Mouse (Mus musculus): ENCODE data around the gene Ankrd66. TPM values are rescaled to one million over a fixed set of nuclear protein-coding genes. Genes with fewer than 3 reads are reported as not detected.
"Not testable (repeated sequence)": the region's sequence is repeated elsewhere in the genome, so short reads cannot be mapped to it uniquely, and the experiment has no call there.

The Ankrd66 gene
- total RNA-seq, 2 experiments from 2014 or later = not detected

- intact Hi-C loops (cut with DNase I) = no loop called here
- Histone ChIP-seq H3K27ac (no peak overlapping the region), H3K4me3 (no peak overlapping the region)
- no peak for DNase-seq
- TF ChIP-seq CTCF (IDR thresholded peaks at IDR 0.05) = no peak
Measured at GRCm38 (mm10) chr17:43520166-43520565, 23.3 kb downstream of the Ankrd66 start.

- peak; percentile 65 for DNase-seq
- Histone ChIP-seq H3K27ac (no peak overlapping the region), H3K4me3 (no peak overlapping the region)
- TF ChIP-seq CTCF (IDR thresholded peaks at IDR 0.05) = peak; percentile 81
- intact Hi-C loops (cut with DNase I) = loop anchor here (1.0 kb wide), 1 partner anchor 87 kb away; no protein-coding TSS in a partner anchor
Measured at GRCm38 (mm10) chr17:43518644-43519409, 24.6 kb downstream of the Ankrd66 start.

- TF ChIP-seq CTCF (IDR thresholded peaks at IDR 0.05) = no peak
- Histone ChIP-seq H3K4me3 (no peak overlapping the region), H3K27ac (no peak overlapping the region)
- DNase-seq = no peak
- intact Hi-C loops (cut with DNase I) = no loop called here
Measured at GRCm38 (mm10) chr17:43510782-43511181, 32.7 kb downstream of the Ankrd66 start.

GRCm38 (mm10) chr17:43504594-43504934 lies 38.9 kb downstream of the Ankrd66 start:
- no peak overlapping the region for H3K4me3 ChIP-seq

GRCm38 (mm10) chr17:43503861-43504593 lies 39.4 kb downstream of the Ankrd66 start:
- Histone ChIP-seq H3K27ac (no peak overlapping the region), H3K4me3 (no peak overlapping the region)
- TF ChIP-seq CTCF (IDR thresholded peaks at IDR 0.05) = no peak
- no peak for DNase-seq
- intact Hi-C loops (cut with DNase I) = no loop called here

More at GRCm38 (mm10) chr17:43504594-43504934, 38.9 kb downstream of the Ankrd66 start:
- intact Hi-C loops (cut with DNase I) = no loop called here
- TF ChIP-seq CTCF (IDR thresholded peaks at IDR 0.05) = no peak
- no peak overlapping the region for H3K27ac ChIP-seq
- DNase-seq = no peak

GRCm38 (mm10) chr17:43502592-43502991 lies 40.8 kb downstream of the Ankrd66 start, which contains the start of gene Mep1a:
Gene Mep1a (minus strand): TSS chr17:43502812.
- no peak within 1 kb of the TSS for H3K27ac ChIP-seq
- intact Hi-C loops (cut with DNase I) = no loop called here
- no peak for DNase-seq
- no peak within 1 kb of the TSS for H3K4me3 ChIP-seq
- no peak for TF ChIP-seq CTCF (IDR thresholded peaks at IDR 0.05)

- Histone ChIP-seq H3K27ac (no peak overlapping the region), H3K4me3 (no peak overlapping the region)
- TF ChIP-seq CTCF (IDR thresholded peaks at IDR 0.05) = no peak
- intact Hi-C loops (cut with DNase I) = no loop called here
- DNase-seq = no peak
Measured at GRCm38 (mm10) chr17:43501631-43502030, 41.8 kb downstream of the Ankrd66 start.

GRCm38 (mm10) chr17:43501223-43501622 lies 42.2 kb downstream of the Ankrd66 start:
- H3K4me3 ChIP-seq = no peak overlapping the region
- intact Hi-C loops (cut with DNase I) = no loop called here

GRCm38 (mm10) chr17:43500513-43500912 lies 42.9 kb downstream of the Ankrd66 start:
- Histone ChIP-seq H3K4me3 (no peak overlapping the region), H3K27ac (no peak overlapping the region)
- DNase-seq = no peak
- intact Hi-C loops (cut with DNase I) = no loop called here
- no peak for TF ChIP-seq CTCF (IDR thresholded peaks at IDR 0.05)

More at GRCm38 (mm10) chr17:43501223-43501622, 42.2 kb downstream of the Ankrd66 start:
- no peak for TF ChIP-seq CTCF (IDR thresholded peaks at IDR 0.05)
- H3K27ac ChIP-seq = no peak overlapping the region
- DNase-seq = no peak

- no peak for DNase-seq
- Histone ChIP-seq H3K4me3 (no peak overlapping the region), H3K27ac (no peak overlapping the region)
- TF ChIP-seq CTCF (IDR thresholded peaks at IDR 0.05) = no peak
- intact Hi-C loops (cut with DNase I) = no loop called here
Measured at GRCm38 (mm10) chr17:43497521-43497920, 45.9 kb downstream of the Ankrd66 start.

GRCm38 (mm10) chr17:43495502-43495901 lies 47.9 kb downstream of the Ankrd66 start:
- no peak overlapping the region for H3K27ac ChIP-seq
- no peak for DNase-seq
- intact Hi-C loops (cut with DNase I) = no loop called here
- no peak for TF ChIP-seq CTCF (IDR thresholded peaks at IDR 0.05)
- H3K4me3 ChIP-seq = no peak overlapping the region

GRCm38 (mm10) chr17:43490371-43490770 lies 53.1 kb downstream of the Ankrd66 start:
- H3K27ac ChIP-seq; intact Hi-C loops (cut with DNase I); DNase-seq; H3K4me3 ChIP-seq: not testable (repeated sequence)

GRCm38 (mm10) chr17:43488439-43489151 lies 54.8 kb downstream of the Ankrd66 start:
- intact Hi-C loops (cut with DNase I) = no loop called here
- no peak for DNase-seq
- no peak overlapping the region for H3K27ac ChIP-seq
- TF ChIP-seq CTCF (IDR thresholded peaks at IDR 0.05) = no peak
- no peak overlapping the region for H3K4me3 ChIP-seq
